Comparison of ENCODE assay signal across 17 mouse cellular contexts in genomic region chr12:112035341-112036100, GRCm38 (mm10). TPM values are rescaled to one million over a fixed set of nuclear protein-coding genes. Genes with fewer than 3 reads are reported as not detected.
"Had no signal": no experiment of that assay in that cellular context is flagged by ENCODE, and none has a peak within 500 bp of the region (broad histone marks: within the 10 kb centered on the region; RNA-seq: fewer than 3 reads in every experiment).

No protein-coding gene starts in this region.

RNA-seq across cellular contexts. Expression of gene Rd3l, which starts 54.4 kb away (rescaled TPM):
- total RNA-seq: megakaryocyte, adult 5-6 weeks; megakaryocyte-erythroid progenitor cell, adult 5-6 weeks; monocyte, adult 5-6 weeks had no signal
- polyA plus RNA-seq: lung, embryonic 14.5 days; lung, embryonic 16.5 days; midbrain, embryonic 10.5 days; midbrain, embryonic 12.5 days; midbrain, embryonic 14.5 days; midbrain, embryonic 16.5 days; neural tube, embryonic 11.5 days; neural tube, embryonic 13.5 days; neural tube, embryonic 15.5 days; small intestine, adult 2 months; stomach, embryonic 14.5 days; stomach, embryonic 16.5 days; thymus, adult 2 months; urinary bladder, adult 2 months had no signal
